Mouse (Mus musculus): ENCODE results near the gene Btk. TPM values are rescaled to one million over a fixed set of nuclear protein-coding genes. Genes with fewer than 3 reads are reported as not detected.
"Not testable (repeated sequence)": the region's sequence is repeated elsewhere in the genome, so short reads cannot be mapped to it uniquely, and the experiment has no call there.

Btk gene
- polyA plus RNA-seq, 1 experiment from 2014 or later = 0.74 TPM

- H3K9me3 ChIP-seq (replicated peaks) = no peaks in the 10 kb centered on the region
- H3K36me3 ChIP-seq = no peaks in the 10 kb centered on the region
- H3K27me3 ChIP-seq = no peaks in the 10 kb centered on the region
- H3K9ac ChIP-seq = no peak overlapping the region
- WGBS = 80% methylated on average over 4 of the region's 4 CpGs
- H3K27ac ChIP-seq = no peak overlapping the region
- ATAC-seq (replicated peaks; ENCODE audit: insufficient number of reproducible peaks, insufficient read depth, low FRiP score, low read depth) = no peak
- no peak overlapping the region for H3K4me2 ChIP-seq
- H3K4me1 ChIP-seq (replicated peaks) = no peaks in the 10 kb centered on the region
- no peak overlapping the region for H3K4me3 ChIP-seq
Observed at GRCm38 (mm10) chrX:134577896-134578295, 5.5 kb downstream of the Btk start.

GRCm38 (mm10) chrX:134566536-134567222, 16.7 kb downstream of the Btk start:
- no peak overlapping the region for H3K27ac ChIP-seq
- no peak for ATAC-seq (replicated peaks; ENCODE audit: insufficient number of reproducible peaks, insufficient read depth, low FRiP score, low read depth)
- WGBS = 73% methylated on average over 8 of the region's 8 CpGs
- no peak overlapping the region for H3K4me3 ChIP-seq
- no peaks in the 10 kb centered on the region for H3K36me3 ChIP-seq
- no peak overlapping the region for H3K4me2 ChIP-seq
- H3K9ac ChIP-seq = no peak overlapping the region
- no peaks in the 10 kb centered on the region for H3K4me1 ChIP-seq (replicated peaks)
- no peaks in the 10 kb centered on the region for H3K27me3 ChIP-seq
- no peaks in the 10 kb centered on the region for H3K9me3 ChIP-seq (replicated peaks)

GRCm38 (mm10) chrX:134564326-134564725, 19.0 kb downstream of the Btk start:
- no peaks in the 10 kb centered on the region for H3K4me1 ChIP-seq (replicated peaks)
- no peak overlapping the region for H3K4me3 ChIP-seq
- no peak for ATAC-seq (replicated peaks; ENCODE audit: insufficient number of reproducible peaks, insufficient read depth, low FRiP score, low read depth)
- H3K9ac ChIP-seq = no peak overlapping the region
- H3K4me2 ChIP-seq = no peak overlapping the region
- 47% methylated on average over 4 of the region's 4 CpGs for WGBS
- no peaks in the 10 kb centered on the region for H3K36me3 ChIP-seq
- H3K9me3 ChIP-seq (replicated peaks) = no peaks in the 10 kb centered on the region
- H3K27me3 ChIP-seq = no peaks in the 10 kb centered on the region
- H3K27ac ChIP-seq = no peak overlapping the region

DNA sequence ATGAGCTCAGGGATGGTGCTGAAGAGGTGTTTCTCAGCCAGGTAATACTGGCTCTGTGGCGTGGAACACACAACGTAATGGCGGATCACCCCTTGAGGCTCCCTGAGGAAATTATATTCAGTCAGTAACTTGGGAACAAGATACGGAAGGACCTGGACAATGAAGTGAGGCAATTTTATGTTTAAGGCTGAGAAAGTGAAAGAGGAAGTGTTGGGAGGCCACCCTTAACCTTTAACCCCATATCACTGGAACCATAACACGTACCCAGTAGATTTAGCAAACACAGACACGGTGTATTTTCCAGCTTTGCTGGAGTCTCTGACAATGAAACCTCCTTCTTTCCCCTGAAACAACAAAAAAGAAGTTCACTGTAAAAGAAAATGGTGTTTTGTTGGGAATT, 28.9 kb downstream of the Btk start:
- WGBS = 61% methylated on average over 6 of the region's 6 CpGs
- Histone ChIP-seq H3K4me3 (no peak overlapping the region), H3K9ac (no peak overlapping the region), H3K9me3 (replicated peaks) (no peaks in the 10 kb centered on the region), H3K36me3 (no peaks in the 10 kb centered on the region), H3K4me1 (replicated peaks) (no peaks in the 10 kb centered on the region), H3K27me3 (no peaks in the 10 kb centered on the region), H3K27ac (no peak overlapping the region), H3K4me2 (no peak overlapping the region)
- ATAC-seq (replicated peaks; ENCODE audit: insufficient number of reproducible peaks, insufficient read depth, low FRiP score, low read depth) = no peak

DNA sequence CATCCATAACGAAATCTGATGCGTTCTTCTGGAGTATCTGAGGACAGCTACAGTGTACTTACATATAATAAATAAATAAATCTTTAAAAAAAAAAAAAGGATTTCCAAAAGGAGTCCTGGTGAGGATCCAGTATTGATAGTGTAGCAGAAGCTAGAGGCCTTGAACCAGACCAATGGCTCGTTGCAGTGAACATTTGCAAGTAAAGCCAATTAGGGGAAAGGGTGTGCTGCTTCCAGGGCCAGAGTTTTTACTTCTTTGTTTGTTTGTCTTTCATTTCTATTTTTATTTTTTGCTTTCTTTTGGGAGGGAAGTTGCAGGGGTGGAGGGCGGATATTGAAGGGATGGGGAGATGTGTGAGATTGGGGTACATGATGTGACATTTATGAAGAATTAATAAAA, 30.0 kb downstream of the Btk start:
- Histone ChIP-seq H3K9ac (no peak overlapping the region), H3K27me3 (no peaks in the 10 kb centered on the region), H3K4me3 (no peak overlapping the region), H3K27ac (no peak overlapping the region), H3K4me2 (no peak overlapping the region), H3K9me3 (replicated peaks) (no peaks in the 10 kb centered on the region), H3K36me3 (no peaks in the 10 kb centered on the region), H3K4me1 (replicated peaks) (no peaks in the 10 kb centered on the region)
- no peak for ATAC-seq (replicated peaks; ENCODE audit: insufficient number of reproducible peaks, insufficient read depth, low FRiP score, low read depth)
- WGBS = 75% methylated on average over 4 of the region's 4 CpGs

DNA sequence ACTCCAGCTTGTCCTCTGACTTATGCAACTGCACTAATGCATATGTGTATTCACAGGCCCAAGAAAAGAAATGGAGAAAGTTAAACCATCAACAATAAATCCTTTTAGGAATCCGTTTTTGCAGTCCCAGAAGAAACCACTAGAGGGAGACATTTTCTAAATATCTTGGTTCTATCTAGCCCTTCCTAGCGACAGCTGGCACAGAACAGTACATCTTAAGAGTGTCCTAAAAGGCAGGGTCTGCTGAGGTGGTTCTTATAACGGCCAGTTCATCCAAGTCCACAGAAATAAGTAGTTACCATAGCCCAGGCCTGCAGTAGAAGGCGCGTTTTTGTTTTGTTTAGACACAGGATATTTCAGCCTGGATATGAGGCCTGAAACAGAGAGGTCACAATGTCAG, 32.5 kb downstream of the Btk start:
- Histone ChIP-seq H3K9me3 (replicated peaks) (no peaks in the 10 kb centered on the region), H3K4me2 (no peak overlapping the region), H3K27me3 (no peaks in the 10 kb centered on the region), H3K4me1 (replicated peaks) (no peaks in the 10 kb centered on the region), H3K27ac (no peak overlapping the region), H3K9ac (no peak overlapping the region), H3K4me3 (no peak overlapping the region), H3K36me3 (no peaks in the 10 kb centered on the region)
- WGBS = 9% methylated on average over 5 of the region's 5 CpGs
- no peak for ATAC-seq (replicated peaks; ENCODE audit: insufficient number of reproducible peaks, insufficient read depth, low FRiP score, low read depth)

- Histone ChIP-seq H3K27me3 (no peaks in the 10 kb centered on the region), H3K27ac (no peak overlapping the region), H3K4me3 (no peak overlapping the region), H3K4me2 (no peak overlapping the region), H3K9ac (no peak overlapping the region), H3K4me1 (replicated peaks) (no peaks in the 10 kb centered on the region), H3K9me3 (replicated peaks) (no peaks in the 10 kb centered on the region), H3K36me3 (no peaks in the 10 kb centered on the region)
- 73% methylated on average over 4 of the region's 4 CpGs for WGBS
- ATAC-seq (replicated peaks; ENCODE audit: insufficient number of reproducible peaks, insufficient read depth, low FRiP score, low read depth) = no peak
Observed at GRCm38 (mm10) chrX:134547330-134547729, 36.0 kb downstream of the Btk start.

DNA sequence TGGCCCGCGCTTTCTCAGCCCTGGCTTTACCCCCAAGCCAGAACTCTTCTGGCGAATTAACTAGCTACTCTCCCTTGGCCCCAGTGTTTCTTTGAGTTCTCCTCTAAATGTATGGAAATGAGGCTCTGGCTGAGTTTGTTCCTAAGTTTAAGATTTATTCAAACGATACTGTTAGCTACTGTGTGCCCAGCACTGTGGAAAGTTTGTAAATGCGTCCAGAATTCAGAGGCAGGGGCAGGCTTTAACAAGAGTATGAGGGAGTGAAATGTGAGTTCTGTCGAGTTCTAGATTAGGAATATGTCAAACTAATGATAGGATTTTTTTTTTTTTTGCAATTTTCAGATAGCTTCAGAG, 41.4 kb downstream of the Btk start:
- Histone ChIP-seq H3K27me3 (no peaks in the 10 kb centered on the region), H3K36me3 (no peaks in the 10 kb centered on the region), H3K27ac (peak overlapping the region; percentile 89), H3K4me3 (peak overlapping the region; percentile 61), H3K9ac (peak overlapping the region; percentile 56), H3K4me2 (peak overlapping the region; percentile 53), H3K4me1 (replicated peaks) (no peaks in the 10 kb centered on the region), H3K9me3 (replicated peaks) (no peaks in the 10 kb centered on the region)
- WGBS = 13% methylated on average over 6 of the region's 6 CpGs
- no peak for ATAC-seq (replicated peaks; ENCODE audit: insufficient number of reproducible peaks, insufficient read depth, low FRiP score, low read depth)

GRCm38 (mm10) chrX:134541145-134541954, 42.0 kb downstream of the Btk start, which contains the start of gene Timm8a1:
Timm8a1 (minus strand) TSS chrX:134541865.
- Histone ChIP-seq H3K27ac (peak within 1 kb of the TSS; percentile 89), H3K9ac (peak within 1 kb of the TSS; percentile 56), H3K36me3 (peaks cover 4% of the 10 kb centered on the region; the same call in 1 of the 2 replicates), H3K9me3 (replicated peaks) (no peaks in the 10 kb centered on the region), H3K4me1 (replicated peaks) (no peaks in the 10 kb centered on the region), H3K4me2 (peak within 1 kb of the TSS; percentile 55), H3K27me3 (no peaks in the 10 kb centered on the region), H3K4me3 (peak within 1 kb of the TSS; percentile 61)
- WGBS = 19% methylated on average over 56 of the region's 61 CpGs
- ATAC-seq (replicated peaks; ENCODE audit: insufficient number of reproducible peaks, insufficient read depth, low FRiP score, low read depth) = peak; percentile 88

- Histone ChIP-seq H3K27ac (peak overlapping the region; percentile 89), H3K9ac (peak overlapping the region; percentile 56), H3K4me3 (peak overlapping the region; percentile 61), H3K9me3 (replicated peaks) (no peaks in the 10 kb centered on the region), H3K27me3 (no peaks in the 10 kb centered on the region), H3K36me3 (peaks cover 5% of the 10 kb centered on the region; the same call in 1 of the 2 replicates), H3K4me1 (replicated peaks) (no peaks in the 10 kb centered on the region), H3K4me2 (peak overlapping the region; percentile 55)
- 14% methylated on average over 12 of the region's 12 CpGs for WGBS
- ATAC-seq (replicated peaks; ENCODE audit: insufficient number of reproducible peaks, insufficient read depth, low FRiP score, low read depth) = no peak
Observed at GRCm38 (mm10) chrX:134540414-134541135, 42.8 kb downstream of the Btk start.

- not testable (repeated sequence) for H3K27ac ChIP-seq; H3K9ac ChIP-seq; H3K27me3 ChIP-seq; H3K4me1 ChIP-seq (replicated peaks); H3K9me3 ChIP-seq (replicated peaks); H3K36me3 ChIP-seq; ATAC-seq (replicated peaks; ENCODE audit: insufficient number of reproducible peaks, insufficient read depth, low FRiP score, low read depth)
- Histone ChIP-seq H3K4me3 (peak overlapping the region; percentile 61), H3K4me2 (peak overlapping the region; percentile 55; the same call in 1 of the 2 replicates)
- 81% methylated on average over 10 of the region's 10 CpGs for WGBS
Observed at GRCm38 (mm10) chrX:134539795-134540194, 43.6 kb downstream of the Btk start.

Measured in heart, embryonic 15.5 days (tissue).